Mouse (Mus musculus): ENCODE results near the gene Wnt5b. TPM values are rescaled to one million over a fixed set of nuclear protein-coding genes. Genes with fewer than 3 reads are reported as not detected.

Wnt5b gene
- polyA plus RNA-seq, 1 experiment from 2014 or later, result 1.8 TPM

- H3K9me3 ChIP-seq (ENCODE audit: control insufficient read depth), result no peaks in the 10 kb centered on the region
- H3K27ac ChIP-seq (ENCODE audit: low read depth, low read length), result no peak overlapping the region
- no peaks in the 10 kb centered on the region for H3K4me1 ChIP-seq (replicated peaks; ENCODE audit: control insufficient read depth, insufficient read depth, low read length)
- no peak for ATAC-seq
- WGBS, result 90% methylated on average over 3 of the region's 3 CpGs
- no peaks in the 10 kb centered on the region; the same call in 1 of the 2 replicates for H3K36me3 ChIP-seq (ENCODE audit: control insufficient read depth, insufficient read depth)
- peak; percentile 57 for TF ChIP-seq CTCF (IDR thresholded peaks at IDR 0.05; ENCODE audit: low read depth)
- H3K27me3 ChIP-seq (replicated peaks; ENCODE audit: control insufficient read depth, insufficient read depth, low read length), result no peaks in the 10 kb centered on the region
- H3K4me2 ChIP-seq (replicated peaks; ENCODE audit: low read depth), result no peak overlapping the region
- H3K4me3 ChIP-seq (ENCODE audit: low read depth, low read length), result no peak overlapping the region
- no peak overlapping the region for H3K9ac ChIP-seq (ENCODE audit: low read depth, low read length)
These were observed 115.5 kb downstream of the Wnt5b start for GRCm38 (mm10) chr6:119428611-119429010.

GRCm38 (mm10) chr6:119421001-119421400, 123.1 kb downstream of the Wnt5b start:
- TF ChIP-seq CTCF (IDR thresholded peaks at IDR 0.05; ENCODE audit: low read depth), result no peak
- Histone ChIP-seq H3K27ac (ENCODE audit: low read depth, low read length) (peak overlapping the region; percentile 74), H3K4me1 (replicated peaks; ENCODE audit: control insufficient read depth, insufficient read depth, low read length) (no peaks in the 10 kb centered on the region; the same call in 1 of the 2 replicates), H3K36me3 (ENCODE audit: control insufficient read depth, insufficient read depth) (no peaks in the 10 kb centered on the region), H3K9ac (ENCODE audit: low read depth, low read length) (no peak overlapping the region), H3K4me2 (replicated peaks; ENCODE audit: low read depth) (no peak overlapping the region), H3K27me3 (replicated peaks; ENCODE audit: control insufficient read depth, insufficient read depth, low read length) (no peaks in the 10 kb centered on the region), H3K4me3 (ENCODE audit: low read depth, low read length) (no peak overlapping the region), H3K9me3 (ENCODE audit: control insufficient read depth) (no peaks in the 10 kb centered on the region)
- 42% methylated on average over 4 of the region's 4 CpGs for WGBS
- peak; percentile 59 for ATAC-seq

- H3K4me1 ChIP-seq (replicated peaks; ENCODE audit: control insufficient read depth, insufficient read depth, low read length), result no peaks in the 10 kb centered on the region; the same call in 1 of the 2 replicates
- TF ChIP-seq CTCF (IDR thresholded peaks at IDR 0.05; ENCODE audit: low read depth), result no peak
- no peaks in the 10 kb centered on the region for H3K36me3 ChIP-seq (ENCODE audit: control insufficient read depth, insufficient read depth)
- H3K27ac ChIP-seq (ENCODE audit: low read depth, low read length), result peak overlapping the region; percentile 74
- H3K4me2 ChIP-seq (replicated peaks; ENCODE audit: low read depth), result no peak overlapping the region
- no peak for ATAC-seq
- no peaks in the 10 kb centered on the region for H3K27me3 ChIP-seq (replicated peaks; ENCODE audit: control insufficient read depth, insufficient read depth, low read length)
- H3K9me3 ChIP-seq (ENCODE audit: control insufficient read depth), result no peaks in the 10 kb centered on the region
- no peak overlapping the region for H3K4me3 ChIP-seq (ENCODE audit: low read depth, low read length)
- H3K9ac ChIP-seq (ENCODE audit: low read depth, low read length), result no peak overlapping the region
- 74% methylated on average over 5 of the region's 5 CpGs for WGBS
These were observed 123.8 kb downstream of the Wnt5b start for GRCm38 (mm10) chr6:119420357-119420756.

GRCm38 (mm10) chr6:119419412-119419811, 124.7 kb downstream of the Wnt5b start:
- Histone ChIP-seq H3K9me3 (ENCODE audit: control insufficient read depth) (no peaks in the 10 kb centered on the region), H3K4me2 (replicated peaks; ENCODE audit: low read depth) (no peak overlapping the region), H3K4me1 (replicated peaks; ENCODE audit: control insufficient read depth, insufficient read depth, low read length) (no peaks in the 10 kb centered on the region; the same call in 1 of the 2 replicates), H3K9ac (ENCODE audit: low read depth, low read length) (no peak overlapping the region), H3K36me3 (ENCODE audit: control insufficient read depth, insufficient read depth) (no peaks in the 10 kb centered on the region), H3K27me3 (replicated peaks; ENCODE audit: control insufficient read depth, insufficient read depth, low read length) (no peaks in the 10 kb centered on the region), H3K4me3 (ENCODE audit: low read depth, low read length) (no peak overlapping the region), H3K27ac (ENCODE audit: low read depth, low read length) (peak overlapping the region; percentile 42; the same call in 1 of the 2 replicates)
- WGBS, result 57% methylated on average over 7 of the region's 7 CpGs
- ATAC-seq, result no peak
- TF ChIP-seq CTCF (IDR thresholded peaks at IDR 0.05; ENCODE audit: low read depth), result no peak

- no peaks in the 10 kb centered on the region for H3K9me3 ChIP-seq (ENCODE audit: control insufficient read depth)
- H3K36me3 ChIP-seq (ENCODE audit: control insufficient read depth, insufficient read depth), result no peaks in the 10 kb centered on the region
- H3K27ac ChIP-seq (ENCODE audit: low read depth, low read length), result peak overlapping the region; percentile 57; the same call in 1 of the 2 replicates
- WGBS, result 35% methylated on average over 7 of the region's 7 CpGs
- no peaks in the 10 kb centered on the region for H3K27me3 ChIP-seq (replicated peaks; ENCODE audit: control insufficient read depth, insufficient read depth, low read length)
- ATAC-seq, result peak; percentile 7; the same call in 1 of the 2 replicates
- H3K9ac ChIP-seq (ENCODE audit: low read depth, low read length), result no peak overlapping the region
- no peaks in the 10 kb centered on the region; the same call in 1 of the 2 replicates for H3K4me1 ChIP-seq (replicated peaks; ENCODE audit: control insufficient read depth, insufficient read depth, low read length)
- no peak for TF ChIP-seq CTCF (IDR thresholded peaks at IDR 0.05; ENCODE audit: low read depth)
- H3K4me3 ChIP-seq (ENCODE audit: low read depth, low read length), result no peak overlapping the region
- no peak overlapping the region for H3K4me2 ChIP-seq (replicated peaks; ENCODE audit: low read depth)
These were observed 125.5 kb downstream of the Wnt5b start for GRCm38 (mm10) chr6:119418392-119419251.

GRCm38 (mm10) chr6:119417821-119418220, 126.3 kb downstream of the Wnt5b start:
- no peaks in the 10 kb centered on the region for H3K36me3 ChIP-seq (ENCODE audit: control insufficient read depth, insufficient read depth)
- H3K9me3 ChIP-seq (ENCODE audit: control insufficient read depth), result no peaks in the 10 kb centered on the region
- no peaks in the 10 kb centered on the region; the same call in 1 of the 2 replicates for H3K4me1 ChIP-seq (replicated peaks; ENCODE audit: control insufficient read depth, insufficient read depth, low read length)
- WGBS, result 73% methylated on average over 7 of the region's 7 CpGs
- peak overlapping the region; percentile 28; the same call in 1 of the 2 replicates for H3K27ac ChIP-seq (ENCODE audit: low read depth, low read length)
- ATAC-seq, result no peak
- TF ChIP-seq CTCF (IDR thresholded peaks at IDR 0.05; ENCODE audit: low read depth), result no peak
- H3K9ac ChIP-seq (ENCODE audit: low read depth, low read length), result no peak overlapping the region
- no peak overlapping the region for H3K4me2 ChIP-seq (replicated peaks; ENCODE audit: low read depth)
- no peaks in the 10 kb centered on the region for H3K27me3 ChIP-seq (replicated peaks; ENCODE audit: control insufficient read depth, insufficient read depth, low read length)
- no peak overlapping the region for H3K4me3 ChIP-seq (ENCODE audit: low read depth, low read length)

Data from intestine, postnatal 0 days (tissue).